Mouse (Mus musculus) limb, embryonic 13.5 days (tissue): ENCODE results near the gene Cetn3. TPM values are rescaled to one million over a fixed set of nuclear protein-coding genes. Genes with fewer than 3 reads are reported as not detected.

Experiments used
- ATAC-seq: fragments of 200-750 bp; cut with Nextera tagmentation; 2 replicates; pipeline ENCODE4 v1.8.0; 2017; ENCODE audit warnings: low read depth, moderate number of reproducible peaks, moderate TSS enrichment; ENCODE audit not compliant: low FRiP score
- H3K27ac ChIP-seq: fragments of 300-500 bp; sonication (generic); 2 replicates; pipeline ENCODE4 v1.5.1; 2015; ENCODE audit warnings: inconsistent platforms, mild to moderate bottlenecking, moderate library complexity
- H3K27me3 ChIP-seq: fragments of 300-500 bp; sonication (generic); 2 replicates; pipeline ENCODE4 v1.6.1; 2015; ENCODE audit warnings: mild to moderate bottlenecking, inconsistent platforms
- H3K36me3 ChIP-seq: fragments of 300-500 bp; sonication (generic); 2 replicates; pipeline ENCODE4 v1.6.1; 2015; ENCODE audit warnings: inconsistent platforms, mild to moderate bottlenecking, moderate library complexity
- H3K4me1 ChIP-seq: fragments of 300-500 bp; sonication (generic); 2 replicates; pipeline ENCODE4 v1.6.1; 2015; ENCODE audit warnings: inconsistent platforms
- H3K4me2 ChIP-seq: fragments of 300-500 bp; sonication (generic); replicated peaks from 2 replicates; pipeline ENCODE4 v1.6.1; 2015; ENCODE audit warnings: inconsistent platforms, mild to moderate bottlenecking, moderate library complexity
- H3K4me3 ChIP-seq: fragments of 300-500 bp; sonication (generic); 2 replicates; pipeline ENCODE4 v1.5.1; 2015; ENCODE audit warnings: moderate library complexity, mild to moderate bottlenecking, inconsistent platforms
- H3K9ac ChIP-seq: fragments of 300-500 bp; sonication (generic); 2 replicates; pipeline ENCODE4 v1.6.1; 2015; ENCODE audit warnings: mild to moderate bottlenecking, inconsistent platforms
- H3K9me3 ChIP-seq: fragments of 300-500 bp; sonication (generic); 2 replicates; pipeline ENCODE4 v1.6.1; 2016; ENCODE audit warnings: inconsistent platforms
- WGBS: fragments of 180-500 bp; shearing (Covaris S2); methylation state at CpG from one replicate; pipeline ENCODE4 v1.1.7; 2015; 5-methylcytosine and 5-hydroxymethylcytosine counted together
- polyA plus RNA-seq: library from polyadenylated mRNA; unstranded; fragments of >200 nt; fragmentation: Nextera tagmentation; extraction: Ambion mirVana; gene quantifications from 2 replicates; pipeline ENCODE4 v1.2.1, GENCODE M21; 2015

Cetn3 gene
- polyA plus RNA-seq, 1 experiment from 2014 or later, result 209 TPM

GRCm38 (mm10) chr13:81831838-81832237, 49.0 kb downstream of the Cetn3 start:
- no peak overlapping the region for H3K27ac ChIP-seq
- ATAC-seq, result no peak
- H3K9ac ChIP-seq, result no peak overlapping the region
- H3K36me3 ChIP-seq, result no peaks in the 10 kb centered on the region
- no peak overlapping the region for H3K4me2 ChIP-seq
- H3K27me3 ChIP-seq, result no peaks in the 10 kb centered on the region
- H3K4me1 ChIP-seq, result no peaks in the 10 kb centered on the region
- WGBS, result 87% methylated on average over 7 of the region's 7 CpGs
- no peaks in the 10 kb centered on the region for H3K9me3 ChIP-seq
- H3K4me3 ChIP-seq, result no peak overlapping the region

DNA sequence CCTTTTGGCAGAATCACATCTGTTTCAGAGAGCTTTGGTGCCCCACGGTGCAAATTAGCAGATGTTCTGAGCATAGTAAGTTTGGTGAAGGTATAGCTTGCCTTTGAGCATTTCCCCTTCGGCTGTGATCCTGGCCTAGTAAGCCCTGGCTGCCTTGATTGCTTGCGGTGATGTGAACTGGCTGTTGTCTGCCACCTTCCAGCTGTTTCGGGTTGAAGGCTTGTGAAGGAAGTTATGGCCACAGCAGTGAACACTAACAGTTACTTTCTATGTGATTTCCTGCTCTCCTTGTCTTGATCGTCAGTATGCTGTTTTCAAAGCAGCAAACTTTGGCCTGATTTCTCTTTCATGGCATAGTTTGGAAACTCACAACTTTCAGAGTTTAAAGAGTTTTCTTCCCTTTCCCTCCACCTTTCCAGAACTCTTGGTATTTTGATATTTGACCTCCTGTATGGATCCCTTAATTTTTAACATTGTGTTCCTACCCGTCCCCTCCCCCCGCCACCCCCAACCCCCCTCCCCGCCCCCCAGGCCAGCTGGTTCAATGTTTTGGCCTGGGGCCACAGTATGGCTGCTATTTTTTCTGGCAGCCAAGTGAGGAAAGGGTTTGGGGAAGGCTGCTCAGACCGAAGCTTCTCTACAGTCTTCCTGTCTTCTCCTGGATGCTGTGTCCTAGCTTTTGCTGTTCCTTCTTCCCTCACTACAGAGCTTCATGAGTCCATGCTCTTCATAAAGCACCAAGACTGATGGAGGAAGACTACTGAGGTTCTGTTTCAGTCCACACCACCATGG, 53.7 kb downstream of the Cetn3 start:
- Histone ChIP-seq H3K4me1 (no peaks in the 10 kb centered on the region), H3K9ac (no peak overlapping the region), H3K4me2 (no peak overlapping the region), H3K36me3 (no peaks in the 10 kb centered on the region), H3K9me3 (no peaks in the 10 kb centered on the region), H3K4me3 (no peak overlapping the region), H3K27me3 (no peaks in the 10 kb centered on the region), H3K27ac (no peak overlapping the region)
- no peak for ATAC-seq
- WGBS, result 62% methylated on average over 9 of the region's 9 CpGs

DNA sequence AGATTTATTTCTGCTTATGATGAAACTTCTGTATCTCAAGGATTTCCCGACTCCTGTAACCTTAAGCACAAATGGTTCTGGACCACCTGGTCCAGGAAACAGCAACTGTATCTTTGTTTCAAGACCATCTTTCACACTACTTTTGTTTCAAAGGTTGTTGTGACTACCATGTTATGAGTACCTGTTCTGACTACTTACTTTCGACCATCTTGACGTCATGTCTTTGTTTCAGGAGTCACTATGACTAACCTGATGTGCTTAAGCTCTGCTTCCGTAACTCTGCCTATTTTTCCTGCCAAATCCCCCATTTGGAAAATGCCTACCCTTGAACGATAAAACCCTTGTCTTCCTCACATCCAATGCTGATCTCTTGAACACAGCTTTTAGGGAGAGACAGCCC, 55.1 kb downstream of the Cetn3 start:
- H3K4me2 ChIP-seq, result no peak overlapping the region
- ATAC-seq, result no peak
- no peak overlapping the region for H3K4me3 ChIP-seq
- H3K27me3 ChIP-seq, result no peaks in the 10 kb centered on the region
- H3K4me1 ChIP-seq, result no peaks in the 10 kb centered on the region
- H3K9ac ChIP-seq, result no peak overlapping the region
- no peaks in the 10 kb centered on the region for H3K9me3 ChIP-seq
- no peaks in the 10 kb centered on the region for H3K36me3 ChIP-seq
- no peak overlapping the region for H3K27ac ChIP-seq
- 91% methylated on average over 5 of the region's 5 CpGs for WGBS

GRCm38 (mm10) chr13:81838948-81839347, 56.1 kb downstream of the Cetn3 start:
- H3K4me2 ChIP-seq, result no peak overlapping the region
- H3K9ac ChIP-seq, result no peak overlapping the region
- H3K27ac ChIP-seq, result no peak overlapping the region
- no peaks in the 10 kb centered on the region for H3K36me3 ChIP-seq
- no peak for ATAC-seq
- no peak overlapping the region for H3K4me3 ChIP-seq
- H3K4me1 ChIP-seq, result no peaks in the 10 kb centered on the region
- H3K27me3 ChIP-seq, result no peaks in the 10 kb centered on the region
- no peaks in the 10 kb centered on the region for H3K9me3 ChIP-seq

DNA sequence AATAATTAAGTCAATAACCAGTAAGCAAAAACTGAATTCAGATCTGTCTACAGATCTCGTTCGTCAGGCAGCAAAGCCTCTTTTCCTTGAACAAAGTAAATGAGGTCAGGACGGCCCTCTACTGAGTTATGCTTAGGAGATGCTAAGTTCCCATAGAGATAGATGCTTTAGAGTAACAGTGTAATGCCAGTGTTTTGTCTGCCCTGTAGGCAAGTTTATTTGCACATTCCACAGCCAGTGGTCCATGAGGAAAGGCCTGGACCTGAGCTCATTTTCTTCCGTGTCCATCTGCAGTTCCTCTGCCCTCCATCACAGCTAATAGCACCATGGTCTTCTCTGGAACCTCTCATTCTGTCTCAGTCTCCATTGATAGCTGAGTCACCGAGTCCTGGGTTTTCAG, 57.4 kb downstream of the Cetn3 start:
- Histone ChIP-seq H3K4me2 (no peak overlapping the region), H3K4me3 (no peak overlapping the region), H3K27ac (no peak overlapping the region), H3K4me1 (no peaks in the 10 kb centered on the region), H3K9me3 (no peaks in the 10 kb centered on the region), H3K27me3 (no peaks in the 10 kb centered on the region), H3K36me3 (no peaks in the 10 kb centered on the region), H3K9ac (no peak overlapping the region)
- 62% methylated on average over 5 of the region's 5 CpGs for WGBS
- ATAC-seq, result no peak

DNA sequence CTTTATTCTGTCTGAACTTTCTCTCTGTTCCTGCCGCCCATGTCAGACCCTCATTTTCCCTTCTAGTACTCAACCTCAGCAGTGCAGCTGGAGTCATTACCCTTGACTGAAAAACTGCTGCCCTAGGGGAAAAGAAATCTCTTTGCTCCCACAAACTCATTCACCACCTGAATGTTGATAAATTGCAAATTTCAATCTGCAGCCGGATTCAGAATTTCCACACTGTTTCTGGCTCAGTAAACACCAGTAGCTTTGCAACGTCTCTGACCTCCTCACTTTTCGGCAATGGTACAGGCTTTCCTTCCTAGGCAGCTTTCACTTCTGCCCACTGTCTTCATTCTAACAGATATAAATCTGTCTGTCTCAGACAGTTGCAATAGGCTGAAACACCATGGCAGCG, 57.8 kb downstream of the Cetn3 start:
- no peaks in the 10 kb centered on the region for H3K36me3 ChIP-seq
- H3K4me2 ChIP-seq, result no peak overlapping the region
- no peaks in the 10 kb centered on the region for H3K27me3 ChIP-seq
- ATAC-seq, result no peak
- H3K4me1 ChIP-seq, result no peaks in the 10 kb centered on the region
- 59% methylated on average over 5 of the region's 5 CpGs for WGBS
- no peak overlapping the region for H3K4me3 ChIP-seq
- no peak overlapping the region for H3K27ac ChIP-seq
- no peak overlapping the region for H3K9ac ChIP-seq
- no peaks in the 10 kb centered on the region for H3K9me3 ChIP-seq

- Histone ChIP-seq H3K4me3 (no peak overlapping the region), H3K36me3 (no peaks in the 10 kb centered on the region), H3K4me1 (no peaks in the 10 kb centered on the region), H3K27me3 (no peaks in the 10 kb centered on the region), H3K9me3 (no peaks in the 10 kb centered on the region), H3K9ac (no peak overlapping the region), H3K4me2 (no peak overlapping the region), H3K27ac (no peak overlapping the region)
- WGBS, result 79% methylated on average over 6 of the region's 6 CpGs
- ATAC-seq, result no peak
These were observed 59.4 kb downstream of the Cetn3 start for GRCm38 (mm10) chr13:81842278-81842677.

Other genes with a start within 250 kb of the Cetn3 start
- 0.89 TPM in 2 replicates for gene Adgrv1, start 149.9 kb upstream of the Cetn3 start, polyA plus RNA-seq
- 29.5 and 31.2 TPM in 2 replicates for gene Lysmd3, start 125.4 kb upstream of the Cetn3 start, polyA plus RNA-seq
- 18.4 and 18.9 TPM in 2 replicates for gene Polr3g, start 72.1 kb upstream of the Cetn3 start, polyA plus RNA-seq
- gene Mblac2, start 71.7 kb upstream of the Cetn3 start, polyA plus RNA-seq, result 8.9 and 11.4 TPM in 2 replicates